Mouse (Mus musculus) bone marrow macrophage, adult 2 months (primary cell): ENCODE measurements around the gene 4930435E12Rik. TPM values are rescaled to one million over a fixed set of nuclear protein-coding genes. Genes with fewer than 3 reads are reported as not detected.
A peak's percentile ranks its signal among the peaks of the same experiment; 100 is the strongest.
"Not testable (repeated sequence)": the region's sequence is repeated elsewhere in the genome, so short reads cannot be mapped to it uniquely, and the experiment has no call there.

Experiments
- H3K27ac ChIP-seq: 2 replicates; pipeline ENCODE4 v1.5.1; 2012; ENCODE audit warnings: low read depth, low read length; ENCODE audit not compliant: insufficient read depth
- H3K4me1 ChIP-seq: 2 replicates; pipeline ENCODE4 v1.6.1; 2012; ENCODE audit warnings: low read length; ENCODE audit not compliant: control insufficient read depth, insufficient read depth
- H3K4me3 ChIP-seq: 2 replicates; pipeline ENCODE4 v1.5.1; 2012; ENCODE audit warnings: mild to moderate bottlenecking, low read length, moderate library complexity; ENCODE audit not compliant: insufficient read depth
- CTCF ChIP-seq: IDR thresholded peaks from 2 replicates; pipeline ENCODE4 v1.5.1; 2012; ENCODE audit warnings: low read depth, mild to moderate bottlenecking, low read length, moderate library complexity
- POLR2A ChIP-seq: IDR thresholded peaks from 2 replicates; pipeline ENCODE4 v1.6.1; 2012; ENCODE audit warnings: mild to moderate bottlenecking, low read depth, low read length, borderline replicate concordance
- polyA plus RNA-seq: library from polyadenylated mRNA; stranded (reverse); fragments of >200 nt; gene quantifications from 2 replicates; pipeline ENCODE4 v1.2.4, GENCODE M21; 2012; ENCODE audit not compliant: missing spikeins, insufficient read depth, insufficient read length

4930435E12Rik gene
- polyA plus RNA-seq, result not detected in 2 replicates

DNA sequence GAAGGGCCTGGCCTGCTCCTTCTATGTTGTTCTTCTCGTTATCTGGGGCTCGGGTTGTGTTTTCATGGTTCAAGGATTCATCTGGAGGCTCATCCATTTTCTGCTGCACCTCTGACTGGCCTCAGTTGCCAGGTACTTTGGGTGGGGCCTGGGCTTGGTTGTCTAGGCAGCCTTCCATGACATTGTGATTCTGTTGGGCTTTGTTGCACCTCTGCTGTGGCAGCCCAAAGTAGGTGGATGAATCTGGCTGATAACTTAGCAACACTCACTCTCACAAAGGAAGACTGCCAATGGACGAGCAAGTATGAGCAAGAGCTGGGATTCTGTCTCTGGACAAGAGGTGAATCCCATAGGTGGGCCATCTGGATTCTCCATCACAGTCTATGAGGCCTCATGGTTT is at the start of gene 4930435E12Rik:
4930435E12Rik (minus strand) TSS at position 101 of the 400 bp plus-strand sequence.
- TF ChIP-seq POLR2A (no peak), CTCF (no peak)
- no peak within 1 kb of the TSS for H3K4me3 ChIP-seq
- no peak within 1 kb of the TSS for H3K27ac ChIP-seq
- H3K4me1 ChIP-seq, result no peaks in the 10 kb centered on the region

GRCm38 (mm10) chr16:38874481-38874880 is 45.9 kb upstream of the 4930435E12Rik start:
- TF ChIP-seq CTCF (no peak), POLR2A (no peak)
- no peak overlapping the region for H3K27ac ChIP-seq
- no peak overlapping the region for H3K4me3 ChIP-seq
- no peaks in the 10 kb centered on the region for H3K4me1 ChIP-seq

DNA sequence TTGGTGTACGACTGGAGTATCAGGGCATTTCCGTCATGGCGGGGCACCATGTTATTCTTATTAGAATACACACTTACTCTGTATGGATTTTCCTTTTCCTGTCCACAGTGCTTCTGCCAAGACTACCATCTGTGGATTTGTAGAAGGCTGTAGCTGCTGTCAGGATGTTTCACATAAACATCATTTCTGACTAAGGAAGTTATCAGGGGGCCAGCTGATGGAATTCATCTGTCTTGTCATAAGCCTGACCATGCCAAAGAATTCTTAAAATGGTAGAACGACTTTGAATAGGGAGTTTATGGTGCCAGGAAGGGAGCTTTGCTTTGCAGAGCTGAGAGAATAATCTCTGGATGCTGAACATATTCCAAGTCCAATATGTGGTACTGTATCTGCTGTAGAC is 44.7 kb upstream of the 4930435E12Rik start:
- no peaks in the 10 kb centered on the region for H3K4me1 ChIP-seq
- TF ChIP-seq POLR2A (no peak), CTCF (no peak)
- H3K27ac ChIP-seq, result no peak overlapping the region
- H3K4me3 ChIP-seq, result no peak overlapping the region

GRCm38 (mm10) chr16:38864358-38864757 is 35.8 kb upstream of the 4930435E12Rik start:
- Histone ChIP-seq H3K27ac (no peak overlapping the region), H3K4me1 (no peaks in the 10 kb centered on the region), H3K4me3 (no peak overlapping the region)
- TF ChIP-seq POLR2A (no peak), CTCF (no peak)

DNA sequence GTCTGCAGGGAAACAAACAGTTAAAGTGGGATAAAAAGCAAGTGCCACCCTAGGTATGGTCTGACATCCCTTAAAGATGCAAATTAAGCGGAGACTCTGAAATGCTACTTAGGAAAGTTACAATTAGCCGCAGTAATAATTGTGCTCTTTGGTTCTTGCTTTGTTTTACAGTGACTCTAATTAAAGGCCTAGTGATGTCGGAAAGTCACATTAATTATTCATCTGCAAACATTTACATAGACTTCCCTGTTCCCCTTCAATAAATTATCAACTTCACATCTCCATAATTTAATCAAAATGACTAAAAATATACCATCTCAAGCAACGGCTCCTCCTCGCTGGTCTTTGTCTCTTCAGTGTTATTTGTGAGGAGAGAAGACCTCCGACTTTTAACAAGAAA is 32.0 kb upstream of the 4930435E12Rik start:
- H3K27ac ChIP-seq, result no peak overlapping the region
- H3K4me1 ChIP-seq, result no peaks in the 10 kb centered on the region
- H3K4me3 ChIP-seq, result no peak overlapping the region
- TF ChIP-seq CTCF (no peak), POLR2A (no peak)

GRCm38 (mm10) chr16:38858120-38858749 is 29.7 kb upstream of the 4930435E12Rik start:
- no peak overlapping the region for H3K4me3 ChIP-seq
- no peaks in the 10 kb centered on the region for H3K4me1 ChIP-seq
- no peak overlapping the region for H3K27ac ChIP-seq
- TF ChIP-seq CTCF, result no peak

DNA sequence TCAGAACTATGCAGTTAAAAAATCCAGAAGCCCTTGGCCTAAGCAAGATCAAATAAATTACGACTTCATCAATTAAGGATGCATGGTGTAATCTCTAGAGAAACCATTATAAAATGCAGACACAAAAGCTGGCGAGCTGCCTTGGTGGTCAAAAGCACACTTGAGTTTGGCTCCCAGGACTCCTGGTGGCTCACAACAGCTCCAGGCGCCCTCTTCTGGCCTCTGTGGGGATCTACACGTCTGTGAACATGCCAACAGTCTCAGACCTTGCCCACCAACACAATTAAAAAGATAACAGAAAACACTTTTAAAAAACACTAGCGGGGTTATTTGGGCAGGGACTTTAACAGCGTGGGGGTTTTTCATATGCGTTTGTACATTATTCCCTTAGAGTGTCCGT is 16.0 kb downstream of the 4930435E12Rik start:
- H3K4me1 ChIP-seq, result no peaks in the 10 kb centered on the region
- TF ChIP-seq POLR2A (no peak), CTCF (peak; percentile 83)

GRCm38 (mm10) chr16:38810196-38810595 is 18.4 kb downstream of the 4930435E12Rik start:
- no peak overlapping the region for H3K27ac ChIP-seq
- TF ChIP-seq CTCF (no peak), POLR2A (no peak)
- no peaks in the 10 kb centered on the region for H3K4me1 ChIP-seq
- no peak overlapping the region for H3K4me3 ChIP-seq

More for the DNA sequence above, 16.0 kb downstream of the 4930435E12Rik start:
- H3K27ac ChIP-seq, result no peak overlapping the region
- no peak overlapping the region for H3K4me3 ChIP-seq

DNA sequence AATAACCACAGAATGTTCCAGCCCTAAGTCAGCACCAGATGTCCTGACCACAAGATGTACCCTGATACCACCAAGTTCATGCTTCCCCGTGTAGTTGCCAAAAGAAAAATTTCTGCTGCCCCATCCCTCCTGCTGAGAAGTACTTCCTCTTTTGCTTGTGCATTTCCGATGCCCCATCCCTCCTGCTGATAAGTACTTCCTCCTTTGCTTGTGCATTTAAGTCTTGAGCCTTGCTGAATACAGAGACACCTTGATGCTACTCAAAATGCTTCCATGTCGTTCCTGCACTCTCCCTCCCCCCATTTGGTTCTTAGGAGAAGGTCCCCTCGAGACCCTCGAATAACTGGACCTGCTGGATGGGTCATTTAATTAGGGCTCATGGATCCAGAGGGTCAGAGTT is 20.8 kb downstream of the 4930435E12Rik start:
- H3K4me3 ChIP-seq, H3K4me1 ChIP-seq, H3K27ac ChIP-seq: not testable (repeated sequence)

DNA sequence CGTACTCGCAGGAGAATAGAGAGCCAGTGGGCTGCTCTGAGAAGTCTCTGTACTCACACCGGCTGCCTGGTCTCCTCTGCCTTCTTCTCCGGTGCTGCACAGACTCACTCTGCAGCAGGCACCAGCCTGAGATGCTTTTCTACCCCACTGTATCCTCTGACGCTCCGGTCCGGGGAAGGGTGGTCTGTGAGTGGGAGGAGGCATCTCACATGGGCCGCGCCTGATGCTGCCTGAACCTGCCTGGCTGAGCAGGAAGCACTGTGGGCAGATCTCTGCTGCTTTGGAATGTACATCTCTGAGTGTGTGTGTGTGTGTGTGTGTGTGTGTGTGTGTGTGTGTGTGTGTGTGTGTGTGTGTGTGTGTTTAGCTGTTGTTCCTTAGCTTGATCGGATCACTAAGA is 28.5 kb downstream of the 4930435E12Rik start, which contains the start of gene Upk1b:
Upk1b (minus strand) TSS at position 238 of the 400 bp plus-strand sequence.
- Histone ChIP-seq H3K4me1 (no peaks in the 10 kb centered on the region), H3K27ac (no peak within 1 kb of the TSS), H3K4me3 (no peak within 1 kb of the TSS)
- TF ChIP-seq POLR2A, result no peak
- no peak for TF ChIP-seq CTCF

- Histone ChIP-seq H3K27ac (no peak overlapping the region), H3K4me3 (no peak overlapping the region), H3K4me1 (no peaks in the 10 kb centered on the region)
- TF ChIP-seq POLR2A (no peak), CTCF (no peak)
Observed at GRCm38 (mm10) chr16:38798957-38799450, 29.5 kb downstream of the 4930435E12Rik start.
